Mouse (Mus musculus) limb, embryonic 12.5 days (tissue): ENCODE measurements around the gene Zfp536. TPM values are rescaled to one million over a fixed set of nuclear protein-coding genes. Genes with fewer than 3 reads are reported as not detected.
"Not testable (repeated sequence)": the region's sequence is repeated elsewhere in the genome, so short reads cannot be mapped to it uniquely, and the experiment has no call there.

ENCODE experiments used
- ATAC-seq: fragments of 200-750 bp; cut with Nextera tagmentation; 2 replicates; pipeline ENCODE4 v1.8.0; 2017; ENCODE audit warnings: low read depth, moderate TSS enrichment; ENCODE audit not compliant: insufficient number of reproducible peaks, insufficient read depth, low FRiP score, low TSS enrichment
- H3K27ac ChIP-seq: fragments of 300-500 bp; sonication (generic); 2 replicates; pipeline ENCODE4 v1.5.1; 2016; ENCODE audit warnings: mild to moderate bottlenecking, moderate library complexity
- H3K27me3 ChIP-seq: fragments of 300-500 bp; sonication (generic); 2 replicates; pipeline ENCODE4 v1.6.1; 2016; ENCODE audit warnings: mild to moderate bottlenecking, moderate library complexity
- H3K36me3 ChIP-seq: fragments of 300-500 bp; sonication (generic); 2 replicates; pipeline ENCODE4 v1.6.1; 2016; ENCODE audit warnings: mild to moderate bottlenecking, moderate library complexity
- H3K4me1 ChIP-seq: fragments of 300-500 bp; sonication (generic); replicated peaks from 2 replicates; pipeline ENCODE4 v1.6.1; 2016
- H3K4me2 ChIP-seq: fragments of 300-500 bp; sonication (generic); 2 replicates; pipeline ENCODE4 v1.6.1; 2016; ENCODE audit warnings: mild to moderate bottlenecking, moderate library complexity
- H3K4me3 ChIP-seq: fragments of 300-500 bp; sonication (generic); replicated peaks from 2 replicates; pipeline ENCODE4 v1.5.1; 2016; ENCODE audit warnings: mild to moderate bottlenecking
- H3K9ac ChIP-seq: fragments of 300-500 bp; sonication (generic); replicated peaks from 2 replicates; pipeline ENCODE4 v1.6.1; 2016; ENCODE audit warnings: mild to moderate bottlenecking, moderate library complexity
- H3K9me3 ChIP-seq: fragments of 300-500 bp; sonication (generic); 2 replicates; pipeline ENCODE4 v1.6.1; 2016; ENCODE audit warnings: mild to moderate bottlenecking, moderate library complexity
- WGBS: fragments of 180-500 bp; shearing (Covaris S2); methylation state at CpG from one replicate; pipeline ENCODE4 v1.1.7; 2016; 5-methylcytosine and 5-hydroxymethylcytosine counted together
- polyA plus RNA-seq: library from polyadenylated mRNA; unstranded; fragments of >200 nt; fragmentation: Nextera tagmentation; extraction: Ambion mirVana; gene quantifications from 2 replicates; pipeline ENCODE4 v1.2.1, GENCODE M21; 2016

The Zfp536 gene
- polyA plus RNA-seq, 1 experiment from 2014 or later = 8.1 TPM

GRCm38 (mm10) chr7:37724002-37724790 is 49.2 kb downstream of the Zfp536 start:
- Histone ChIP-seq H3K4me3 (no peak overlapping the region), H3K27ac (no peak overlapping the region), H3K9me3 (no peaks in the 10 kb centered on the region), H3K4me1 (peaks cover 13% of the 10 kb centered on the region), H3K36me3 (no peaks in the 10 kb centered on the region), H3K27me3 (peaks cover 5% of the 10 kb centered on the region; the same call in 1 of the 2 replicates), H3K9ac (no peak overlapping the region), H3K4me2 (no peak overlapping the region)
- no peak for ATAC-seq
- 65% methylated on average over 9 of the region's 9 CpGs for WGBS

DNA sequence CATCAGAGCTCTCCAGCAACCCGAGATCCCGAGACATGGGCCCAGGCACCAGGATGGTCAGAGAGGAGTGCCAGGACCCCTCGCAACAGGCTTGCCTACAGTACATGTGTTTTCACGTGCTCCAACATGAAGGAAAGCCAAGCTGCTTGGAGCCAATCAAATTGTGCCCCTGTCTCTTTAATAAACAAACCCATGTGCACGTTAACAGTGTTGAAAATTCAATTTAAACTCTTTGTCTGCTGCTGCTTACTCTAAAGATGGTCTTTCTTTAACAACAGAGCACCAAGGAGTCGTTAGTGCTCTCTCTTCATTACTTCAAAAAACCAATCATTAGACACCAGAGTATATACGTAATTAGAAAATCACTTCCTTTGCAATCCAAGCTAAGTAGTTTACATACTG is 50.2 kb downstream of the Zfp536 start:
- 61% methylated on average over 7 of the region's 7 CpGs for WGBS

GRCm38 (mm10) chr7:37721676-37722075 is 51.8 kb downstream of the Zfp536 start:
- no peak for ATAC-seq
- 86% methylated on average over 4 of the region's 4 CpGs for WGBS
- Histone ChIP-seq H3K27me3 (peaks cover 19% of the 10 kb centered on the region; the same call in 1 of the 2 replicates), H3K4me2 (no peak overlapping the region), H3K4me1 (peaks cover 13% of the 10 kb centered on the region), H3K27ac (no peak overlapping the region), H3K9me3 (no peaks in the 10 kb centered on the region), H3K9ac (no peak overlapping the region), H3K36me3 (no peaks in the 10 kb centered on the region), H3K4me3 (no peak overlapping the region)

More for the DNA sequence above, 50.2 kb downstream of the Zfp536 start:
- peaks cover 9% of the 10 kb centered on the region; the same call in 1 of the 2 replicates for H3K27me3 ChIP-seq
- H3K9ac ChIP-seq = no peak overlapping the region
- H3K9me3 ChIP-seq = no peaks in the 10 kb centered on the region
- H3K4me3 ChIP-seq = no peak overlapping the region
- no peak overlapping the region for H3K4me2 ChIP-seq
- no peak for ATAC-seq
- peaks cover 13% of the 10 kb centered on the region for H3K4me1 ChIP-seq
- no peaks in the 10 kb centered on the region for H3K36me3 ChIP-seq
- H3K27ac ChIP-seq = no peak overlapping the region

GRCm38 (mm10) chr7:37718671-37719402 is 54.6 kb downstream of the Zfp536 start:
- Histone ChIP-seq H3K9me3 (no peaks in the 10 kb centered on the region), H3K4me1 (peaks cover 6% of the 10 kb centered on the region), H3K9ac (no peak overlapping the region), H3K4me3 (no peak overlapping the region), H3K27ac (no peak overlapping the region), H3K36me3 (no peaks in the 10 kb centered on the region), H3K27me3 (peaks cover 26% of the 10 kb centered on the region; the same call in 1 of the 2 replicates), H3K4me2 (no peak overlapping the region)
- WGBS = 68% methylated on average over 15 of the region's 15 CpGs
- no peak for ATAC-seq

DNA sequence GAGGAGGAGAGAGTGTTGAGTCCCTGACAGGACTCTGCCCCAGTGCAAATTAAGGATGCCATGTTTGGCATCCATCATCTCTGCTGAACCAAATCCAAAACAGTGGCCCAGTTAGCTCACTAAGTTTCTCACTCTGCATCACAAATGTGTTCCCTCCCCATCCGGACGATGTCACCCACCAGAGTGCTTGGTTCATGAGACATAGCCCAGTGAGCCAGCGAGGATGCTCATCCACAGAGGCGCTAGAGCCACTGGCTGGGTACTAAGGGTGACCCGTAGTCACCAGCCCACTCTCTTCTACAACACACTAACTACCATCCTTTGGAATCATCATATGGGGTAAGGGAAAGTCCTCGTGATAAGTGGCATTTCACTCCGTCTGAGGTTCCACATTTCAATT is 56.4 kb downstream of the Zfp536 start:
- H3K27me3 ChIP-seq = peaks cover 26% of the 10 kb centered on the region; the same call in 1 of the 2 replicates
- ATAC-seq = no peak
- H3K4me2 ChIP-seq = no peak overlapping the region
- no peak overlapping the region for H3K4me3 ChIP-seq
- H3K9ac ChIP-seq = no peak overlapping the region
- H3K9me3 ChIP-seq = no peaks in the 10 kb centered on the region
- no peak overlapping the region for H3K27ac ChIP-seq
- no peaks in the 10 kb centered on the region for H3K4me1 ChIP-seq
- H3K36me3 ChIP-seq = no peaks in the 10 kb centered on the region
- WGBS = 90% methylated on average over 7 of the region's 7 CpGs

DNA sequence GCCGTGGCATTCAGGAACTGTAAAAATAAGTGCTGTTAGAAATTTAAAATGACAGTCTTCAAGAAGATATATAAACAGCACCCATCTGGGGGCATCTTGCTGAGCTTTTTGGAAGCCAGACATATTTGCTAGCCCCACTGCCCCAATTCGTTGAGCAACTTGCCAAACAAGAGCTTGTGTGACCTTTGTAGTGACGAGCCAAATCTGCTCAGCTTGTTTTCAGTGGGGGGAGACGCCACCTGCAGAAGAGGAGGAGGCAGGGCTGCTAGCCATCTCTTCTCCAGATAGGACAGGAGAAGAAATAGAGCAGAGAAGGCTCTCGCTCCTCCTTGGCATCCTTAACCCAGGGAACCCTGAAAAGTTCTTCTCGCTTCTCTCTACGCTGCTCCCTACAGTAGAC is 56.8 kb downstream of the Zfp536 start:
- no peaks in the 10 kb centered on the region for H3K9me3 ChIP-seq
- H3K4me1 ChIP-seq = no peaks in the 10 kb centered on the region
- H3K4me2 ChIP-seq = no peak overlapping the region
- H3K9ac ChIP-seq = no peak overlapping the region
- WGBS = 71% methylated on average over 7 of the region's 7 CpGs
- H3K4me3 ChIP-seq = no peak overlapping the region
- no peak for ATAC-seq
- H3K27ac ChIP-seq = no peak overlapping the region
- no peaks in the 10 kb centered on the region for H3K36me3 ChIP-seq
- peaks cover 26% of the 10 kb centered on the region; the same call in 1 of the 2 replicates for H3K27me3 ChIP-seq

GRCm38 (mm10) chr7:37704464-37704863 is 69.0 kb downstream of the Zfp536 start:
- Histone ChIP-seq H3K4me3 (no peak overlapping the region), H3K9me3 (no peaks in the 10 kb centered on the region), H3K27ac (no peak overlapping the region), H3K4me1 (no peaks in the 10 kb centered on the region), H3K4me2 (no peak overlapping the region), H3K9ac (no peak overlapping the region), H3K36me3 (no peaks in the 10 kb centered on the region), H3K27me3 (no peaks in the 10 kb centered on the region)
- WGBS = 93% methylated on average over 9 of the region's 9 CpGs
- no peak for ATAC-seq

DNA sequence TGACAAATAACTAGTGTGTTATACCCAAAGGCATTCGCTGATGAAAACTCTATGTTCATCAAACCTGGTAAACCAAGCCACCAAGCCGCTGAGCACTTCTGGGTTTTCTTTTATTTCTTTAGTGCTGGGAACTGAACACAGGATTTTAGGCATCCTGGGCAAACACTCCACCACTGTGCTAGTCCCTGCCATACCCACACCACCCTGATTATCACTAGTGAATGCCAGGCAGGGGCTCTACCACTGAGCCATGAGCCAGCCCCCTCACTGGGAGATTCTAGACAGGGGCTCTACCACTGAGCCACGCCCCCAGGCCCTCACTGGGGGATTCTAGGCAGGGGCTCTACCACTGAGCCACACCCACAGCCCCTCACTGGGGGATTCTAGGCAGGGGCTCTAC is 76.1 kb downstream of the Zfp536 start:
- not testable (repeated sequence) for H3K9ac ChIP-seq, H3K27ac ChIP-seq, ATAC-seq, H3K36me3 ChIP-seq, H3K4me2 ChIP-seq, H3K4me3 ChIP-seq, H3K9me3 ChIP-seq, H3K27me3 ChIP-seq
- peaks cover 13% of the 10 kb centered on the region for H3K4me1 ChIP-seq
- WGBS = 94% methylated on average over 3 of the region's 3 CpGs

- Histone ChIP-seq H3K4me3 (no peak overlapping the region), H3K4me2 (no peak overlapping the region), H3K27me3 (no peaks in the 10 kb centered on the region), H3K4me1 (peaks cover 24% of the 10 kb centered on the region), H3K27ac (no peak overlapping the region), H3K9me3 (no peaks in the 10 kb centered on the region), H3K36me3 (no peaks in the 10 kb centered on the region), H3K9ac (no peak overlapping the region)
- ATAC-seq = no peak
- WGBS = 51% methylated on average over 5 of the region's 5 CpGs
Measured at GRCm38 (mm10) chr7:37695066-37695465, 78.4 kb downstream of the Zfp536 start.

DNA sequence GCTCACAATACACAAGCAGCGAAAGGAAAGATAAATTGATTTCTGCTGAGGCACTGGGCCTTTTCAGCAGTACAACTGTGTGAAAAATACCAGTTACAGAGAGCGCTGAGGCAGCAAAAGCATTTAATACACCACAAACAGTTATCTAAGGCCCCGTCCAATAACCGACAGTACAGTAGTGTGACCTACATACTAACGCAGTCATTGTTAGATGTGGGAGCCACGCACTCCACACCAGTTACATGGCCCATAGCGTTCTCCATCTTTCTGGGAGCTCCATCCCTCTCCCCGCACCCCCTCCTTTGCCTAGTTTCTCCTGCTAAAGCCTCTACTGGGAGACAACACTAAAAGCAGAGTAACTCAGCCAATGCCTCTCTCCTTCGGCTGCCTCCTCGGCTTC is 82.8 kb downstream of the Zfp536 start:
- Histone ChIP-seq H3K9me3 (no peaks in the 10 kb centered on the region), H3K4me1 (peaks cover 37% of the 10 kb centered on the region), H3K27me3 (no peaks in the 10 kb centered on the region), H3K4me3 (no peak overlapping the region), H3K27ac (no peak overlapping the region), H3K9ac (no peak overlapping the region), H3K4me2 (no peak overlapping the region), H3K36me3 (no peaks in the 10 kb centered on the region)
- WGBS = 80% methylated on average over 10 of the region's 10 CpGs
- ATAC-seq = no peak

DNA sequence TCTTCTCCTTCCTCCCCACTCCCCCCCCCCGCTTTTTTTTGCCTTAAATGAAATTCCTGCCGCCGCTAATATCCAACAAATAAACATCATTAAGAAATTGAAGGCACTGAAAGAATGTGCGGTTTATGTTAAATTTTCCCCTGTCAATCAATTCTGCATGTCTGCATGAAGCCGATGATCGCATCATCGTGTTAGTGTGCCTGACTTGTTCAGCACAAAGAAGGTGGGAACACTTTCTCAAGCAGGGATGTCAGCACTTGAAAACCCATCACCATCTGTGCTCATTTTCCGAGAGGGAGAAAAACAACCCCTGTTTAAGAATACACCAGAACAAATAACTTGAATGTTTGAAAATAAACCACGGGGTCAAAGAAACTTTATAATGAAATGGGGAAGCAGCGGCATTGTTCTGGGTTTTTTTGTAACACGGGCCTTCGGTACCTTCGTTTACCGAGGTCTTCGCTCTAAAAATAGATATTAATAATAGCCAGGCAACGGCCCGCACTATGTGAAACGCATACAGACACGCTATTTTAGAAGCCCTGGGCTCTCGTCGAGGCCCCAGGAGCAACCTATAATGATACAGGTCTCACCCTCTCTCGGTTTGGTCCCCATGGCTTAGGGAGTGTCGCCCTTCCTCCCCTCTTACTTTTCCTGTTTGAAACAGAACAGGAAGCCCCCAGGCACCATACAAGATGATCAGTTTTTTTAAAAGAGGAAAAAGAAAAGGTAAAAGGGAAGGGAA is 83.7 kb downstream of the Zfp536 start:
- Histone ChIP-seq H3K9ac (no peak overlapping the region), H3K4me3 (no peak overlapping the region), H3K36me3 (no peaks in the 10 kb centered on the region), H3K4me1 (peaks cover 32% of the 10 kb centered on the region), H3K4me2 (no peak overlapping the region), H3K27me3 (no peaks in the 10 kb centered on the region), H3K9me3 (no peaks in the 10 kb centered on the region), H3K27ac (no peak overlapping the region)
- ATAC-seq = no peak
- WGBS = 68% methylated on average over 23 of the region's 23 CpGs
